Mouse (Mus musculus) mouse embryonic stem cell (cell line): ENCODE results near the gene Nono.

Source experiments
- in situ Hi-C, 2 experiments: fragments of 300-500 bp; cut with MboI; formaldehyde crosslinking; loops; 1 replicate in 1 of 2; 3 replicates in 1 of 2; pipeline ENCODE4 v1.14.3; 2019 to 2020; ENCODE audit warnings: low sequenced_read_pairs in 2 of 2, low pct_unique_long_range_greater_than_20kb in 1 of 2, mixed read lengths in 1 of 2; ENCODE audit not compliant: unreplicated experiment in 1 of 2

The Nono gene

DNA sequence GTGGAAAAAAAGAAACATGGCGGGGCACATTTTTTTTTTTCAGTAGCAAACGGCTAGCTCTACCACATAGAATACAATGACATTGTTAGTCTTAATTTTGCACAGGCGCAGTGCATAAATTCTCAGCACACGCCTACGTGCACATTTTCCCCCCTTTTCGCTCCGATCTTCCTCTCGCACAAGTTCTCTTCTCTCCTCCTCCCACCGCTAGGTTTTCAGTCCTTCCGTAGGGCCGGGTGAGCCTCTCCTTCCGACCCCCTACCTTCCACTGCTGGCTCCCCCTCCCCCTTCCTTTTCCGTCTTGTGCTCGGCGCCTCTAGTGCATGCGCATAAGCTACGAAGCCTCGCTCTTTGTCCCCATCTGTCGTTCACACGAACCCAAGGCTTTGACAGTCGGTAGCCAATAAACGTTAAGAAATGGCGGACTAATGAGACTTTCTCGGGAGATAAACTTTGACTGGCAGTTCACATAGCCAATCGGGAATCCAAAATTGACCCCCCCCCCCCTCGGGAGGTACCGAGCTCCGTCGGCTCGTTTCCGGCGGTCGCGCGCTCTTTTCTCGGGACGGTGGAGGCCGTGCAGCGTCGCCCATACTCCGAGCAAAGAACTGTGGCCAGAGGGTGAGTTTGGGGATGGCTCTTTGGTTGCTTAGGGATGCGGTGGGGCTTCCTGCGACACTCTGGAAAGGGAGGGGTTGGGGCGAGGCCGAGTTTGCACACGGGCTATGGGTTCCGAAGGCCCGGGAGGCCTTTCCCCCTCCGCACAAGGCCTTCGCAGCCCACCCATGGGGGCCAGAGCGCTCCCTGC, at the start of gene Nono:
Gene Nono, plus strand, starts transcription at position 177 of the 808 bp plus-strand sequence.
- in situ Hi-C loops: loop anchor here in 1 of 2 experiments (25.0 kb wide), 1 partner anchor 233 kb away; no protein-coding TSS in a partner anchor

DNA sequence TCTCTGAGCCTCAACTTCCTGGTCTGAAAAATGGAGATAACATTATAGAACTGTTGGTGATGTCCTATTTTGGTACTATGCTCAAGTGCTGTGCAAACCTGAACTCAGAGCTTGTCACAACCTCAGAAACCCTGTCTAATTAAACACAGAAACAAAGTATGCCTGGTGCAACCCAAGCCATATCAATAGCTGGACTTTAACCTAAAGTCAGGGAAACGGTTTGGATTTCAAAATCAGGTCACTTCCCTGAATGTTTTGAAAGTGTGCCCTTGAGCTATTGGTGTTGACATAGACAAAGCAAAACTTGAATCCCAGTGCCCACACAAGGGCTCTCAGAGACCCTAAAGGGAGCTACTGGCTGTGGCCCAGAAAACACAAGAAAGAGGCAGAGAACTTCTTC, 49.4 kb upstream of the Nono start:
- in situ Hi-C loops: no loop called here

DNA sequence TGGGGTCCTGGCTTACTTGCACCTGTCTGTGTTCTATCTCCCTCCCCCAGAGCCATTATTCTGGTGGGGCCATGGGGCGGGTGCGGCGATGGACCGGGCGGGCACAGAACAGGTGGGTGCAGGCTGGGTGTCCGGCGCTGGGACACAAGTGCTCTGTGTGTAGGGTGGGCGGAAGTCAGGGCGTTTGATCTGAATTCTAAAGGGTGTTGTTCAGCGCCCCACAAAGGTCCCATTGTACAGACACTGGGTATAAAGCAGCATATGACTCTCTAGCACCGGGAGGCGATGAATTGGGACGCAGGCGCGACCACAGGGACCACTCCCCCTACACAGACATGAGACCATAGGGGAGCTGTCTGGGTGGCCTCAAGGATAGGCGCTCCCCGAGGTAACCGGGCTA, 45.7 kb upstream of the Nono start:
- in situ Hi-C loops: no loop called here

DNA sequence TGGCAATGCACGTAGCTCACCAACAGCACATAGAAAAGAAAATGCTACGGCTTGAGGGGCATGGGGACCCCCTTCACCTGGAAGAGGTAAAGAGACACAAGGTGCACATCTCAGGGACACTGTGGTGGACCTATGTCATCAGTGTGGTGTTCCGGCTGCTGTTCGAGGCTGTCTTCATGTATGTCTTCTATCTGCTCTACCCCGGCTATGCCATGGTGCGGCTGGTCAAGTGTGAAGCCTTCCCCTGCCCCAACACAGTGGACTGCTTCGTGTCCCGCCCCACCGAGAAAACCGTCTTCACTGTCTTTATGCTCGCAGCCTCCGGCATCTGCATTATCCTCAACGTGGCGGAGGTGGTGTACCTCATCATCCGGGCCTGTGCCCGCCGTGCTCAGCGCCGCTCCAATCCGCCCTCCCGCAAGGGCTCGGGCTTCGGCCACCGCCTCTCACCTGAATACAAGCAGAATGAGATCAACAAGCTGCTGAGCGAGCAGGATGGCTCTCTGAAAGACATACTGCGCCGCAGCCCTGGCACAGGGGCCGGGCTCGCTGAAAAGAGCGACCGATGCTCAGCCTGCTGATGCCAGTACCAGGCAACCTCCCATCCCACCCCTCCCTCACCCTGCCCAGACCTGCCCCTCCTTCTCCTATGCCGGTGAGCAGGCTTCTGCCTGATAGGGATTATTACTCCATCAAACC, 44.5 kb upstream of the Nono start:
- in situ Hi-C loops: no loop called here

DNA sequence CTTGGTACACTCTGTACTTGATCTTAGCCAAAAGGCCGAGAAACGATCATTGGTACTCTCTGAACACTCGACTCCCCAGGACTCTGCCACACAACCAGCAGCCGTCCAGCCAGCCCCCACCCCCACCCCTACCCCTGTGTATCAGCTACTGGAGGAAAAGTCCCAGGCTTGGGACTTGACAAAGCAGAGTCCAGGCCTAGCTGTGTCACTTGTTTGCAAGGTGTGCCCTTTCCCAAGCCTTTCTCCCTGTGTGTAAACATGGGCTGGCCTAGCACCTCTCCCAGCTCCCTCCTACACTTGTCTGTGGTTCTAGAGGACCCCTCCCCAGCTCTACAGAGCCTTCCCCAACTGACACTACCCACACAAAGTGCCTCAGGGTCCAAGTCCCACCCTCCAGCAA, 42.9 kb upstream of the Nono start:
- in situ Hi-C loops: no loop called here

DNA sequence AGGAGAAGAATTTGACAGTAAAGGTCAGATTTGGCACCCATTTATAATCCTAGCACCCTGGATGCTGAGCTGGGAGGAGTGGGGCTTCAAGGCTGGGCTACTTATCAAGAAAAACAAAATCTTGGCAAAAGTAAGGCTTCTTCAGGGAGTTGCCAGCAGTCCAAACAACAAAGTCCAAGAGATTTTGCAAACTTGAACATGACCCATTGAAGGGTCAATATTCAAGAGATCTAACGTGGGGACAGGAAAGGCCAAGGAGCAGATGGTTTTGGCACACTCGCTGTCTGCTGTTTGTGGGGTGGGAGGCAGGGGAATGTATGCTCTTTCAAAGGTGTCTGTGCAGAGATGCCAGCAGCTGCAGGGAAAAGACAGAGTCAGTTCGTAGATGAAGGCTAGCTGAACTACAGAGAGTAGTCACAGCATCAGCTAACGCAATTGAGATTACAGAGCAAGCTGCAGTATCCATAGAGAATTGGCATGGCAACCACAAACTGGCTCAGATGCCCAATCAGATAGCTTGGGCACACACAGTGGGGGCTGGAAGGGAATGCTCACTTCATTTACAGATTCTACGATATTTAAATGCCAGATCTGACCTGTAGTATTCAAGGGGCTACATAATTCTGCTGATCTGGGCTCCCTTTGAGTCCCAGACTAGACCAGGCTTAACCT, 40.1 kb upstream of the Nono start:
- in situ Hi-C loops: no loop called here

DNA sequence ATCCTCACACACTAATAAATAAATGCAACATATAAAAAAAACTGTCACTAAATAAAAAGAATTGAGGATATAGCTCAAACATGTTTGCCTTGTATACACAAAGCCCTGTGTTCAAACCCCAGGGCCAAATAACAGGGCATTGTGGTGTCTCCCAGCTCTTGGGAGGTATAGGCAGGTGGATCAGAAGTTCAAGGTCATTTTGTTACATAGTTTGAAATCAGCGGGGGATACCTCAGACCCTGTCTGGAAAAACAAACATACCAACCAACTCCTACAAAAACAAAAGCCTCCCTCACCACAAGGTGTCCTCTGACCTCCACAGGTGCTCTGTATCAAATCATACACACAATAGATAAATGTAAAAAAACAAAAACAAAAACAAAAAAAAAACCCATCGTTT, 34.8 kb upstream of the Nono start:
- in situ Hi-C loops: no loop called here

DNA sequence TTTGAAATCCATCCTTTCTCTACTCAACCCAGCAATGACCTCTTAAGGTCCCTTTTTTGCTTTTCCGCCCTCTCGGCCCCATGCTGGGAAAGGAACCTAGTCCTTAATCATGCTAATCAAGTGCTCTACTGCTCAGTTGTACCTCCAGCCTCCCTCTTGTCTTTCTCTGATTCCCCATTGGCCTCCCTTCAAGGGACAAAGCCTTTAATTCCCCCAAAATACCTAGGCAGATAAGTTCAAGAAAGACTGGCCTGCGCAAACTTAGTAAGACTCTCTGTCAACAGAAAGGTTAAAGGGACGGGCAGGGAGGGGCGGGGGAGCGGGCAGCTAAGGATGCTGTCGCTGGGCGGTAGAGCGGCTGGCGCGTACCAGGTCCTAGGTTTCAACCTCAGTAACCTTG, 32.7 kb upstream of the Nono start:
- in situ Hi-C loops: no loop called here

DNA sequence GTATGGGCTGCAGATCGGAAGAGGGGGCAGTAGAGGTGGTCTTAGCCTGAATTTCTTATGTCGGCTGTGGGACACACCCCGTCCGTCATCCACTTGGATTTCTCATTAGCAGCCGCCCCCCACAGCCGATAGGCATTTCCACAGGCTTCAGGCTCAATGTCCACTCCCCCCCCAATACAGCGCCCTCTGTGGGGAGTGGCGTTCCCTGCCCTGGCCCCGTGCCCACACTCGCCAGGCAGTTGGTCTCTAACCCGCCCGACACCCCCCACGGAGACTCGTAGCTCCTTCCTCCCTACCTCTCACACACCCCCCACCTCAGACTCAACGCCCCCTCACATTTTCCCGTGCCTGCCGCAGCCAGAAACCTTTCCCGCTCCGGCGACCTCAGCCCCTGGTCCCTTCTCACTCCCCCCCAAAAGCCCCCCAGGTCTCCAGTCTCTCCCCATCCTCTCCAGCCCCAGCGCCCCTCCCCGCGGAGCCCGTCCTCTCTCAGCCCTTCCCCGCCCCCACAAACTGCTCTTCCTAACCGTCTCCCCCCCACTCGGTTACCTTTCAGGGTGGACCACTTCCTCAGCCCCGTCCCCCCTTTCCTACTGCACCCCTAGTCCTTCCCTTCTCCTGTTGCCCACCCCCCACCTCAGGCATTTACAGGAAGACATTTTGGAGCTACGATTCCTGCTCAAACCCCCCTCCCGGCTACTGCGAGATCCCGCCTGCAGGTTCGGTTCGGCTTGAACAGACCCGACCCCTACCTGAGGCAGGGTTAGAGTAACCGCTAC, 10.0 kb upstream of the Nono start:
- in situ Hi-C loops: no loop called here

DNA sequence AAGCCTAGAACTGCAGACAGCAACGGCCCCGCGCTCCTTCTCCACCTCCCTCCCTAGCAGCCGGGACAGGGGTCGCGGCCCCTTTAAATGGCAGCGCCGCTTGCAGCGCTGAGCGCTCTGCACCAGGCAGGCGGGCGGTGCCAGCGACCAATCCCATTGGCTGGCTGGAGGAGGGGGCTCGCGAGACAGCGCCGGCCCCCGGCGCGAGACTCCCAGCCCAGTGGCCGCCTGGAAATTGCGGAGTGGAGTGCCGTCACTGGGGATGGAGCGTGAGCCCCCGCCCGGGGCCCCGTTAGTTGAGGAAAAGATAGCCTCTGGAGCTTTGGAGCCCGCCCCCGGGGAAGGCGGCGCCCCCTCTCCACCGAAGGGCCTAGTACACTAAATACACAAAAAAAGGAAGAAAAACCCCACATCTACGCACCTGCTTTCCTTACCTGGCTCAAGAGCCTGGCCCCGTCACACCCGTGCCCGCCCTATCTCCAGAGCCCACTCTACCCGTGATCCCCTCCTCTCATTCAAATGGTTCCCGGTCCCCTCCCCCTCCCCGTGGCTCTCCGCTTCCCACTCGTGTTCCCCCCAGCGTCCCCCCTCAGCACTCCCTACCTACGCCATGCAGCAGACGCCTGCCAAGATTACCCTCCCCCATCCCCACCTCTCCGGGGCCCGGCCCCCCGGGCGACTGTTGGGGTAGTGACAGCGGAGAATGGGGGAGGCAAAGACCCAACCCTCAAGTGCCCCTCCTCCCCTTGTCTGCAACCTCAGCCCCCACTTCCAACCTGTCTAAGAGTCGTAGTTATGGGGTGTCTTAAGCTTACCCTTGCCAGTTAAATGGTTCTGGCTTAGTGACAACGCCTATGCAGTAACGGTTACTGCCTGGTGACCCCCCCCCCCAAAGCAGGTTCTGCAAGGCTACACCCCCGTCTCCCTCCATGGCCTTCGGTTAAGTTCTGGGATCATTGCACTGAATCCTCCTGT, 9.1 kb upstream of the Nono start:
- in situ Hi-C loops: no loop called here

DNA sequence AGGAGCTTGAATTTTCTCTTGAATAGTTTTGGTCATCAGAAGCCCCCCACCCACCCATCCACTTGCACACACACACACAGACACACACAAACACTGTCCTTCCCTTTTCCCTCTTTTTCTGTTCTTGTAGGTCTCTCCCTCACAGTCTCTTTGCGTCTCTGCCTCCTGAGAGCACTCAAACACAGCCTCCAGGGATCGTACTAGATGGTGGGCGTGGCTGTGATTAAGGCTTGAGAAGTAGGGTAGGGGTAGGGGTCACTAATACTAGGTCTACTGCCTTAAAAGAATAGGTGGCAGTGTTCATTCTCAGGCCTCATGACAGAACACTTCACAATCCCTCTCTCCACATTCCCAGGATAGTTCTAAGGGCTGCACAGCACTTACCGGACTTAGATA, 8.4 kb upstream of the Nono start, which contains the start of gene Zmym3:
Gene Zmym3, minus strand, starts transcription at position 150 of the 396 bp plus-strand sequence.
- in situ Hi-C loops: no loop called here

DNA sequence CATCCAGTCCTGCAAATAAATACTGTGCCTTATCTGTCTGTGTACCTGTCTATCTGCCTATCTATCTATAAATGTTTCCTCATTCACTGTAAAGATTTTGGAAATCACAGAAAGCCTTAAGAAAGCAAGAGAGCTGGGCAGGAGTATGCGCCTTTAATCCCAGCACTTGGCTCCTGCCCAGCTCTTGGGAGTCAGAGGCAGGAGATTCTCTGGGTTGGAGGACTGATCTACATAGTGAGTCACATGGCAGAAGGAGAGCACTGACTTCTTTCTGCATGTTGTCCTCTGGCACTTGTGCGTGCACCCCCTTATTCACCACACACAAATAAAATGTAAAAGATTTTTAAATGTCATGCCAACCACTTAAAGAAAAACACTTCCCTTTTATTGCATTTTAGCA, 5.7 kb upstream of the Nono start:
- in situ Hi-C loops: no loop called here

DNA sequence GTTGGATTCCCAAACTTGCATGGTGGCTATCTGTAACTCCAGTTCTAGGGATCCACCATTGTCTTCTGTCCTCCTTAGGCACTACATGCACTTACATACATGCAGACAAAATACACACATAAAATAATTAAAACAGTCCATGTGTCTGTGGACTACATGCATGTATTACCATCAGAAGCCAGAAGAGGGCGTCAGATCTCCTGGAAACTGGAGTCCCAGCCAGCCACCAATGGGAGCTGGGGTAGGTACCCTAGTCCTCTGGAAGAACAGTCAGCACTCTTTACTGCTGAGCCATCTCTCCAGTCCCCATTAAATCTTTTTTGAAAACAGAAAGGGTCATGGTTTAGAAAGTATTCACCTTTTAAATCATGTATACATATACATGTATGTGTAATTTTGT, 1.3 kb upstream of the Nono start:
- in situ Hi-C loops: loop anchor here in 1 of 2 experiments (25.0 kb wide), 1 partner anchor 235 kb away; no protein-coding TSS in a partner anchor

DNA sequence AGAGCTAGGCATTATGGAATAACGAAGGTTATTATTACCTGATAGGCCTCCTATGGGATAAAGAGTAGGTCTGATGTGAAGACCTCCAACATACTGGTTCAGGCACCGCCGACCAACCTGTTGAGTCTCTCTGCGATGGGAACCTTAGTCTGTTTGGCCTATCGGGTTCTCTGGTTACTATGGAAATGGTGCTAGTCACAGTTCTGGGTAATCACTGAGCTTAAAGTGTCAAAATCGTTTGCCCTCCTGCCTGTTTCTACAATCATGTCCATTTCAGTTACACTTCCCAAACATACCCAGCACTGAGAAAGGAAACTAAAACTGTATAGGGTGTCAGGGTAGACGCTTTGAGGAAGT, 355 bp upstream of the Nono start:
- in situ Hi-C loops: loop anchor here in 1 of 2 experiments (25.0 kb wide), 1 partner anchor 234 kb away; no protein-coding TSS in a partner anchor

DNA sequence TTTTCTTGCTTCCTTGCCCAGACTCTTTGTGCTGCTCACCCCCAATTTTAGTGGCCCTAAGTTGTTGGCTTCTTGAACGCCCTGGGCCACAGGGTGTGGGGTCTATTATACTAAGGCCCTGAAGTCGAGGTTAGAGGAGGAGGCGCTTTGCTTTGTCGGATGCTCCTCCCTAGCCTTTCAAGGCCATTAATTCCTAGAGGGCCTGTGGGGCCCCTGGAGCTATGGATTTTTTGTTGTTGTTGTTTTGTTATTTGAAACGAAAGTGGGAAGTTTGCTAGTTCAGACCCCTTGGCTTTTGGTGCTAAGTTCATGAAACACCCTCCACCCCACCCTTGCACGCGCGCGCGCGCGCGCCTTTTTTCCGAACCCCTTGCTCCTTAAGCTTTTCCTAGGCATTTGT, 858 bp downstream of the Nono start:
- in situ Hi-C loops: loop anchor here in 1 of 2 experiments (25.0 kb wide), 1 partner anchor 232 kb away; no protein-coding TSS in a partner anchor

DNA sequence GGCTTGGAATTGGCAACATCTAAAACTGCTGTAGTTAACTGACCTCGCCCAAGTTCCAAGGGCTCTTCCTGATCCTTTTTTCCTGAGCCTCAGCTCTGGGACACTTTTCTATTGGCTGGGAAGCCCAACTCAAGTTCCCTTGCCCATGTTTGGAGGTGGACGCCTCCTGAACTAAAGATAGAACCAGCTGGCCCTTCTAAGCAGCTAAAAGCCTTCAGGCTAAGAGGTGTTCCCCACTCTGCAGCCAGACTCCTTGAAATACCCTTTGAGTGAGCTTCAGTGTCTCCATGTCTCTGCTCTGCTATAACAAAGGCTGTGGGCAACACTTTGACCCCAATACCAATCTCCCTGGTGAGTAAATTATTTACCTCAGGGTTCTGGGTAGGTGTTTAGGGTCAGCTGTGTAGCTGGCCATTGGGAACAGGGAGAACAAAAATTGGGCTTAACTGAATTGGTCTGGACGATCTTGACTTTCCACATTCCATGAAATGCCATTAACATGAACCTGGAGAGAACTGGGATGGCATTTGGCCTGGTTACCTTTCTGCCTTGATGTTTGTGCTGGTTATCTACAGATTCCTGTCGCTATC, 19.9 kb downstream of the Nono start, which contains the start of gene Itgb1bp2:
Gene Itgb1bp2, plus strand, starts transcription at position 203 of the 590 bp plus-strand sequence.
- in situ Hi-C loops: loop anchor here in 1 of 2 experiments (25.0 kb wide), 1 partner anchor 213 kb away; no protein-coding TSS in a partner anchor

DNA sequence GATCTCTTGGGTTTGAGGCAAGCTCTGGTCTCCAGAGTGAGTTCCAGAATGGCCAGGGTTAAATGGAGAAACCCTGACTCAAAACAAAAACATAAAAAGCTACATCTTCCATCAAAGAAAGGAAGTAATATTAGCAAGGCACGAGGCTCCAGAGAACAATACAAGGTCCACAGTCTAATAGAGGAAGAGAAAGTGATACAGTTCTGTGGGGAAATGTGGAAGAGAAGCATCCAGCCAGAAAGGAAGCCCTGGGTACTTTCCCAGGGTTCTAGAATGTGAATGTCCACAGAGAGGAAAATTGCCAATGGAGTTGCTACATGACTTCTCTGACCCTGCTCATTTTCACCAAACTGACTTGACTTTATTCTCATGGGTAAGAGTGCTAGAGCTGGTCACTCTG, 22.0 kb downstream of the Nono start:
- in situ Hi-C loops: no loop called here
